Mouse (Mus musculus): ENCODE measurements at regions not wholly inside any gene's neighbourhood (a gene's known extent, or its start where the extent isn't known, plus 50 kb on each side); places are given as distances from the start of the nearest gene placed in this dataset.

DNA sequence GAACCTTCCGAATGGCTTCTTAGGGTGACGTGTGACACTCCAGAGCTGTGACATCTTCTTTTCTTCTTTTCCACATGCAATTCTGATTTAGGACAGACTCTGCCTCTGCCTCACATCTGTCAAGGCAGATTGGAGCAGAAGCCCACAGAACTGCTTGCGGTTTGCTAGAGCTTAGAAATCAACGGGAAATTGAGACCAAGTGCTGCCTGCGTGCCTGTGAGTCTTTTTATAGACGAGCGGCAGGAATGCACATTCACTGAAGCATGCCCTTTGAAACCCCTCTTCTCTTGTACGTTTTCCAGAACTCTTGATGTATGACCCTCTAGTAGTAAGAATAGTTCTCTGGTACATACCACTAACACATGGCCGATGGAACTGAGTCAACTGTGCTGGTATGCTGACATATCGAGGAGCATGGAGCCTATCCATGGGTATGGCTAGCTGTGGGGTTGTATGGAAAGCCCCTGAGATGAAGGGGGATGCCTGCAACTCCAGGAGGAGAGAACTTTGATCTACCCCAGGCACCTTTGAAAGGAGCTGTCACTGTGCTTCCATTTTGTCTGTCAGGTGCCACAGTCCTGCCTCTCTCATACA is 552.2 kb upstream of the Adamts16 start:
- Histone ChIP-seq H3K36me3 (ENCODE audit: insufficient read depth, low read length) (no peaks in the 10 kb centered on the region), H3K4me2 (ENCODE audit: low read depth, low read length, poor library complexity, severe bottlenecking) (no peak overlapping the region), H3K9me3 (ENCODE audit: low read length) (no peaks in the 10 kb centered on the region), H3K4me1 (ENCODE audit: insufficient read depth, low read length) (no peaks in the 10 kb centered on the region), H3K9ac (replicated peaks; ENCODE audit: low read length, poor library complexity, severe bottlenecking) (no peak overlapping the region), H3K27me3 (ENCODE audit: insufficient read depth, low read length) (no peaks in the 10 kb centered on the region), H3K4me3 (ENCODE audit: low read depth, low read length) (no peak overlapping the region), H3K27ac (ENCODE audit: low read depth, low read length) (no peak overlapping the region)
- TF ChIP-seq CTCF (IDR thresholded peaks at IDR 0.05): no peak
- DNase-seq (ENCODE audit: low spot score): no peak
- ATAC-seq (ENCODE audit: low FRiP score): no peak
- 65% methylated on average over 10 of the region's 10 CpGs for WGBS

DNA sequence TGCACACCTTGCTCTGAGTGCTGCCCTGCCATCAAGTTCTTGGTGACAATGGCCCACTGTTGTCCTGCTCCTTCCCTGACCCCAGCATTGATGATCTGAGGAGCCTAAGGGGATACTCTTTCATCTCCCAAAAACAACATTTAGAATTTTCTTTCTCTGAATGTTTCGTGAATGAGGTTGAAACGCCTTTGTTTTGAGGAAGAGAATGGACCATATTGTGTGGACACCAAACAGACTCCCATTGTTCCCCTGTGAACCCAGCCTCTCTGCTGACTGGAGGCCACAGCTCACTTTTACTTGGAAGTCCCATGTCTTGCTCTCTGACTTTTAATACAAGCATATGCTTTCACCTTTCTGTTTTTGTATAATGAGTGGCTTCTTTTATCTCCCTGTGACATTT is 537.0 kb upstream of the Adamts16 start:
- no peaks in the 10 kb centered on the region for H3K9me3 ChIP-seq (ENCODE audit: low read length)
- H3K4me2 ChIP-seq (ENCODE audit: low read depth, low read length, poor library complexity, severe bottlenecking): no peak overlapping the region
- 60% methylated on average over 2 of the region's 2 CpGs for WGBS
- H3K36me3 ChIP-seq (ENCODE audit: insufficient read depth, low read length): no peaks in the 10 kb centered on the region
- no peak for TF ChIP-seq CTCF (IDR thresholded peaks at IDR 0.05)
- H3K4me3 ChIP-seq (ENCODE audit: low read depth, low read length): no peak overlapping the region
- no peak for DNase-seq (ENCODE audit: low spot score)
- H3K4me1 ChIP-seq (ENCODE audit: insufficient read depth, low read length): no peaks in the 10 kb centered on the region
- H3K9ac ChIP-seq (replicated peaks; ENCODE audit: low read length, poor library complexity, severe bottlenecking): no peak overlapping the region
- no peak overlapping the region for H3K27ac ChIP-seq (ENCODE audit: low read depth, low read length)
- no peaks in the 10 kb centered on the region for H3K27me3 ChIP-seq (ENCODE audit: insufficient read depth, low read length)
- ATAC-seq (ENCODE audit: low FRiP score): no peak

DNA sequence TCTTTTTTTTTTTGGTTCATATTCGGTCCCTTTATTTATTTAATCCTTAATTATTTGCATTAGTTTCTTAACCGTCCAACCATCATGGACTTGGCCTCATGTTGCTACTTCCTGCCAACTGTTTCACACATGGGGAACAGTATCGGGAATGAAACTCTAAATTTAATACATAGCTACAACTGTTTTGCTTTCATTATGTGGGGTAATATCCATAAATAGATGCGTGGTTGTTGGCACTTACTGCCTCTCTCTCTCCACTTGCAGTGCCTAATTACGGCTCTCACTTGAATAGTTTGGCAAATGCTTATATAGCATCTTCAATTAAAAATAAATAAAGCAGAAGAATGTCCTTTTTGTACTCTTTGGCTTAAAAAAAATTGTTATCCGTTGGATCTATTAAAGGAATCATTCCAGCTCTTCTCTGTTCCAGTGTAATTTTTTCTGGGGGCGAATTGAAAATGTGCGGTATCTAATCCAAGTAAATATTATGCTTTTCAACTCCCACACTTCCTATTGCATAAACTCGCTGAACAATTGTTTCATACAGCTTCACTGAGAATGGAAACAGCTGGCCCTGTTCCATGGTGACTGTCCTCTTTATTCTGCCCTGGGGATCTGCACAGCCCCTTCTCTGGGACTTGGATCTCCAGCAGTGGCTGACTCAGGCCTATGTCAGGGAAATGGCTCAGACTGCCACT is 534.4 kb upstream of the Adamts16 start:
- H3K27me3 ChIP-seq (ENCODE audit: insufficient read depth, low read length): no peaks in the 10 kb centered on the region
- no peak for TF ChIP-seq CTCF (IDR thresholded peaks at IDR 0.05)
- H3K4me2 ChIP-seq (ENCODE audit: low read depth, low read length, poor library complexity, severe bottlenecking): no peak overlapping the region
- peak; percentile 58 for DNase-seq (ENCODE audit: low spot score)
- no peaks in the 10 kb centered on the region for H3K9me3 ChIP-seq (ENCODE audit: low read length)
- no peak overlapping the region for H3K27ac ChIP-seq (ENCODE audit: low read depth, low read length)
- no peak for ATAC-seq (ENCODE audit: low FRiP score)
- H3K4me3 ChIP-seq (ENCODE audit: low read depth, low read length): no peak overlapping the region
- no peak overlapping the region for H3K9ac ChIP-seq (replicated peaks; ENCODE audit: low read length, poor library complexity, severe bottlenecking)
- H3K36me3 ChIP-seq (ENCODE audit: insufficient read depth, low read length): no peaks in the 10 kb centered on the region
- 48% methylated on average over 9 of the region's 9 CpGs for WGBS
- H3K4me1 ChIP-seq (ENCODE audit: insufficient read depth, low read length): no peaks in the 10 kb centered on the region

DNA sequence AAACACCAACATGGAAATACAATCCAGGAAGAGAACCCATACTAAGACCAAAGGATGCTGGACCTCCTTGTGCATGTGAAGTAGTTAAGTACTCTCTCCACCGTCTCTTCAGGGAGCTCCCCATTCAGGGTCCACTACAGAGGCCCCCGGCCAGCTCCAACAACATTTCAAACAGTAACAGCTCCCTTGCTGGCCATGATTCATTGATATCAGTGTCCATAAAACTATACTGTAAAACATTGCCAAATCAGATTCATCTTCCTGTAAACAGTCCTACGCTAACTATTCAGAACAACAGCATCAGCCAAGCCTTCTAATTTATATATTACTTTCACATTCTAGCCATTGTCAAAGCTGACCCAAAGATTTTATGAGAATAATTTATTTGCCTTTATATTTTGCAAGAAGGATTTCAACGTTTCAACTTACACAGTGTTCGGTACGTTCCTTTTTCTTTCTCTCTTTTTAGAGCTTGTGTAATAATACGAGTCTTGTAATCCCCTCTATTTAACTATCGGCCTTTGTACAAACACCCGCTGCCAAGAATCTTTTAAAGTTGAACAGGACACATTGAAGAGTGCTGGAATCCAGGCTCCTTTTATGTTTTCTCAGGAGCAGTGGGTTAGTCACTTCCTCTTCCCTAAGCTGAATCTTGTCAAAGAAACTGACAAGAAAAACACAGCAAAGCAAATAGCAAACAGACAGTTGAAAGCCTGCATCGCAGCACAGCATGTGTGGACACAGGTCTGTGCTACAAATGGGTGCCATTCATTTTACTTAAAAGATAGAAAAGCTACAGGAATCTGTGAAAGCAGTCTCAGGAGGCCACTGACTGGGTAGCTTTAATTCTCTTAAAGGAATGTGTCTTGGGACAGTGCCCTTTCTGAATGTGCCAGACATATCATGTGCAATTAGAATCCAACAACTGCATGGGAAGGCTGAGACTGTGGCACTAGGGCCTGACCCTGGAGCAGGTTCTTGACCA is 531.4 kb upstream of the Adamts16 start:
- TF ChIP-seq CTCF (IDR thresholded peaks at IDR 0.05): no peak
- no peak overlapping the region for H3K4me2 ChIP-seq (ENCODE audit: low read depth, low read length, poor library complexity, severe bottlenecking)
- no peaks in the 10 kb centered on the region for H3K27me3 ChIP-seq (ENCODE audit: insufficient read depth, low read length)
- 26% methylated on average over 10 of the region's 10 CpGs for WGBS
- no peaks in the 10 kb centered on the region for H3K4me1 ChIP-seq (ENCODE audit: insufficient read depth, low read length)
- H3K4me3 ChIP-seq (ENCODE audit: low read depth, low read length): no peak overlapping the region
- H3K36me3 ChIP-seq (ENCODE audit: insufficient read depth, low read length): no peaks in the 10 kb centered on the region
- no peak overlapping the region for H3K9ac ChIP-seq (replicated peaks; ENCODE audit: low read length, poor library complexity, severe bottlenecking)
- H3K27ac ChIP-seq (ENCODE audit: low read depth, low read length): no peak overlapping the region
- DNase-seq (ENCODE audit: low spot score) (no peak), ATAC-seq (ENCODE audit: low FRiP score) (no peak)
- H3K9me3 ChIP-seq (ENCODE audit: low read length): no peaks in the 10 kb centered on the region

DNA sequence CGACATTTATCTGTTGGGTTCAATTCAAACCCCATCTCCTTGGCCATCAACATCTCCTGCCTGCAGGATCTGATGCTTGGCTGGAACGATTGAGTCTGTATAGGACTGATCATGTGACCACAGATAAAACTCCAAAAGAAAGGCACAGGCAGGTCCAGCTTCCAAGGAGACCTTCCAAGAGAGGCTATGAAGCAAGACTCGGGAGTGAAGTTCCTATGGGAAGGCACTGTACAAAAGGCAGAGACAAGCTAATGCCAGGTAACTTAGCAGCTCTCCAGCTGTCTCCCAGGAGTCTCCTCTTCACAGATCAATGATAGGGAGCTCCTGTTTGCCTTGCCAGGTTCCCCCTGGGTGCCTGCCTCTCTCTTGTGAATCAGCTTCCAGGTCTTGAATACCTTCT is 528.2 kb upstream of the Adamts16 start:
- no peak for DNase-seq (ENCODE audit: low spot score)
- no peak for ATAC-seq (ENCODE audit: low FRiP score)
- Histone ChIP-seq H3K27me3 (ENCODE audit: insufficient read depth, low read length) (no peaks in the 10 kb centered on the region), H3K27ac (ENCODE audit: low read depth, low read length) (no peak overlapping the region), H3K9ac (replicated peaks; ENCODE audit: low read length, poor library complexity, severe bottlenecking) (no peak overlapping the region), H3K4me1 (ENCODE audit: insufficient read depth, low read length) (no peaks in the 10 kb centered on the region), H3K4me2 (ENCODE audit: low read depth, low read length, poor library complexity, severe bottlenecking) (no peak overlapping the region), H3K4me3 (ENCODE audit: low read depth, low read length) (no peak overlapping the region), H3K9me3 (ENCODE audit: low read length) (no peaks in the 10 kb centered on the region), H3K36me3 (ENCODE audit: insufficient read depth, low read length) (no peaks in the 10 kb centered on the region)
- TF ChIP-seq CTCF (IDR thresholded peaks at IDR 0.05): no peak
- 82% methylated on average over 3 of the region's 3 CpGs for WGBS

DNA sequence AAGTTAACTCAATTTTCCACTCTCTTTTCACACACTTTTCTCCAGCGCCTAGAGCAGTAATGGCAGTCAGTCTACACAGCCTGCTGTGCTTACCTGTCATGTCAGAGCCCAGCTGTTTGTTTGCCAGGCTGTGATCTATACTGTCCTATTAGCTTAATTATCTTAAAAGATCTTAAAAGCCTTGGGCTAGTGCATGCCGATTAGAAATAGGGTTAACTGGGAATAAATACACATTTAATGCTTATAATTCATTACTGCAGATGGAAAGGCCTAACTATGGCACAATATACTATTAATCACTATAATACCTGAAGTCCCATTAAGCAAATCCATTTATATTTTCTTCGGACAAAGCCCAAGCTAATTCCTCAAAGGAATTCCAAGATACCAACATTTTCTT is 523.6 kb upstream of the Adamts16 start:
- no peaks in the 10 kb centered on the region for H3K9me3 ChIP-seq (ENCODE audit: low read length)
- no peaks in the 10 kb centered on the region for H3K27me3 ChIP-seq (ENCODE audit: insufficient read depth, low read length)
- H3K4me2 ChIP-seq (ENCODE audit: low read depth, low read length, poor library complexity, severe bottlenecking): no peak overlapping the region
- H3K36me3 ChIP-seq (ENCODE audit: insufficient read depth, low read length): no peaks in the 10 kb centered on the region
- WGBS: 85% methylated on average over 3 of the region's 3 CpGs
- H3K4me3 ChIP-seq (ENCODE audit: low read depth, low read length): no peak overlapping the region
- no peaks in the 10 kb centered on the region for H3K4me1 ChIP-seq (ENCODE audit: insufficient read depth, low read length)
- ATAC-seq (ENCODE audit: low FRiP score): no peak
- no peak for DNase-seq (ENCODE audit: low spot score)
- H3K27ac ChIP-seq (ENCODE audit: low read depth, low read length): no peak overlapping the region
- no peak for TF ChIP-seq CTCF (IDR thresholded peaks at IDR 0.05)
- H3K9ac ChIP-seq (replicated peaks; ENCODE audit: low read length, poor library complexity, severe bottlenecking): no peak overlapping the region

Measured in midbrain, postnatal 0 days (tissue).